9 mouse cellular contexts compared by ENCODE assay signal in genomic region chr8:84459276-84459675, GRCm38 (mm10).
DNase-seq lines count a peak whose midpoint lies in the region; ATAC-seq and TF ChIP-seq lines count a peak whose summit lies in the region.
"Had no signal": no experiment of that assay in that cellular context is flagged by ENCODE, and none has a peak within 500 bp of the region (broad histone marks: within the 10 kb centered on the region; RNA-seq: fewer than 3 reads in every experiment).

No protein-coding gene starts in this region.

- peak overlapping the region; percentile 22; the same call in 1 of the 2 replicates for H3K9ac ChIP-seq in forebrain, embryonic 16.5 days (replicated peaks; ENCODE audit: low read depth, low read length)
- H3K9ac ChIP-seq: embryonic facial prominence, embryonic 13.5 days; lung, embryonic 15.5 days had no signal

- H3K9me3 ChIP-seq in forebrain, embryonic 16.5 days (ENCODE audit: control insufficient read depth, low read length) = peaks cover 8% of the 10 kb centered on the region
- H3K9me3 ChIP-seq: lung, embryonic 15.5 days had no signal

- no peak overlapping the region for H3K4me2 ChIP-seq in forebrain, embryonic 16.5 days (ENCODE audit: low read length)
- H3K4me2 ChIP-seq: embryonic facial prominence, embryonic 13.5 days; lung, embryonic 15.5 days had no signal

- H3K27ac ChIP-seq in forebrain, embryonic 16.5 days (ENCODE audit: low read length) = peak overlapping the region; percentile 12; the same call in 1 of the 2 replicates
- no peak overlapping the region for H3K27ac ChIP-seq in thymus, adult 2 months (ENCODE audit: control insufficient read depth, insufficient read depth, low read length)
- H3K27ac ChIP-seq: embryonic facial prominence, embryonic 13.5 days; lung, embryonic 15.5 days had no signal

- peak; percentile 52; the same call in 1 of the 2 replicates for ATAC-seq in cerebellum, adult (ENCODE audit: insufficient number of reproducible peaks, low FRiP score, low TSS enrichment)
- ATAC-seq in forebrain, embryonic 16.5 days = peak; percentile 64; the same call in 1 of the 2 replicates

- TF ChIP-seq CTCF in thymus, adult 2 months (IDR thresholded peaks at IDR 0.05; ENCODE audit: borderline replicate concordance, control insufficient read depth, extremely low read depth, insufficient read depth, low read length, poor library complexity) = no peak

- peaks cover 12% of the 10 kb centered on the region for H3K36me3 ChIP-seq in forebrain, embryonic 16.5 days (ENCODE audit: control insufficient read depth, insufficient read depth)
- no peaks in the 10 kb centered on the region for H3K36me3 ChIP-seq in thymus, adult 2 months (ENCODE audit: control insufficient read depth, insufficient read depth, low read length)
- H3K36me3 ChIP-seq: embryonic facial prominence, embryonic 13.5 days; lung, embryonic 15.5 days had no signal

- H3K27me3 ChIP-seq in forebrain, embryonic 16.5 days (replicated peaks; ENCODE audit: control insufficient read depth, insufficient read depth, low read length) = no peaks in the 10 kb centered on the region
- H3K27me3 ChIP-seq in thymus, adult 2 months (ENCODE audit: control insufficient read depth, insufficient read depth, low read length) = no peaks in the 10 kb centered on the region
- H3K27me3 ChIP-seq: embryonic facial prominence, embryonic 13.5 days; lung, embryonic 15.5 days had no signal

- H3K4me3 ChIP-seq in forebrain, embryonic 16.5 days (replicated peaks; ENCODE audit: low read length) = no peak overlapping the region
- no peak overlapping the region for H3K4me3 ChIP-seq in thymus, adult 2 months (ENCODE audit: control insufficient read depth, insufficient read depth, low read length)
- H3K4me3 ChIP-seq: embryonic facial prominence, embryonic 13.5 days; lung, embryonic 15.5 days had no signal

- DNase-seq in left cerebral cortex, adult 11 months (ENCODE audit: low spot score) = peak; percentile 23
- DNase-seq in right cerebral cortex, adult 18-20 months = peak; percentile 68
- no peak for DNase-seq in kidney, adult 11 months
- no peak for DNase-seq in thymus, adult 2 months
- no peak for DNase-seq in testis, postnatal 10 days (ENCODE audit: low spot score)

- peaks cover 3% of the 10 kb centered on the region; the same call in 1 of the 2 replicates for H3K4me1 ChIP-seq in forebrain, embryonic 16.5 days (replicated peaks; ENCODE audit: control insufficient read depth, insufficient read depth, low read length)
- no peaks in the 10 kb centered on the region for H3K4me1 ChIP-seq in thymus, adult 2 months (replicated peaks; ENCODE audit: control insufficient read depth, insufficient read depth, low read length)
- H3K4me1 ChIP-seq: embryonic facial prominence, embryonic 13.5 days; lung, embryonic 15.5 days had no signal

- TF ChIP-seq POLR2A in thymus, adult 2 months (IDR thresholded peaks at IDR 0.05; ENCODE audit: control insufficient read depth, extremely low read depth, insufficient read depth, low read length, poor library complexity) = no peak

- WGBS in forebrain, embryonic 16.5 days = 14% methylated on average over 5 of the region's 5 CpGs
- 40% methylated on average over 5 of the region's 5 CpGs for WGBS in thymus, adult 2 months

Comparison
In these comparisons a context has a peak if more than half of its experiments do, and no peak if none do; other contexts are left out.
1. DNase-seq: peak in left cerebral cortex, adult 11 months (single experiment) and right cerebral cortex, adult 18-20 months (single experiment); none in kidney, adult 11 months (single experiment), thymus, adult 2 months (single experiment) and testis, postnatal 10 days (single experiment).